ENCODE assay signal across 8 mouse cellular contexts in the genomic region with DNA sequence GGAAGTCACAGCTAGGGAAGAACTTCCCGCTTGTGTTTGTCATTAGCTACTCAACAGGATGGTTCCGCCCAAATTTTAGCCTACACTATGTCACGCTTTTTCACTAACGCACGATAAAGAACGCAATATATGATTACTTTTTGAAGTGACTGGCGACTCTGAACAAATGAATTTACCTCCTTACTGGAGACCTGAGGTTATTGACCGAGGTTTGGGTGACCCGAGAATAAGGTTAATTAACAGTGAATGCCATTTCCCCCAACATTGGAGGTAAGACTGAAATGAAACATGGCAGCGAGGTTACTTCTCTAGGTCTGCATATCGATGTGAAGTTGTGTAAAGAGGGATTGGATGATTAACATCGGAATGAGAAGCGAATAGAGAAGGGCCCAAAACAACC. TPM values are rescaled to one million over a fixed set of nuclear protein-coding genes. Genes with fewer than 3 reads are reported as not detected.
A peak's percentile ranks its signal among the peaks of the same experiment; 100 is the strongest.
DNase-seq lines count a peak whose midpoint lies in the region; ATAC-seq and TF ChIP-seq lines count a peak whose summit lies in the region.

No protein-coding gene starts in this region.

- no peak for TF ChIP-seq CTCF in testis, adult 2 months (IDR thresholded peaks at IDR 0.05; ENCODE audit: control insufficient read depth, insufficient read depth, insufficient replicate concordance, low read depth, low read length)
- TF ChIP-seq CTCF in lung, adult 2 months (IDR thresholded peaks at IDR 0.05; ENCODE audit: insufficient read depth, low read length), result no peak

- peaks cover 5% of the 10 kb centered on the region for H3K4me1 ChIP-seq in testis, adult 2 months (ENCODE audit: control insufficient read depth, insufficient read depth, low read length)
- H3K4me1 ChIP-seq in embryonic facial prominence, embryonic 15.5 days, result peaks cover 23% of the 10 kb centered on the region
- peaks cover 7% of the 10 kb centered on the region for H3K4me1 ChIP-seq in lung, adult 2 months (ENCODE audit: control insufficient read depth, insufficient read depth, low read length)

- no peak for DNase-seq in testis, postnatal 14 days (ENCODE audit: low spot score)
- DNase-seq in liver, result peak; percentile 10
- DNase-seq in yolk sac, embryonic 10.5 days (ENCODE audit: low spot score), result peak; percentile 19
- DNase-seq in cerebellum, postnatal 36 days, result no peak
- DNase-seq in lung, adult 2 months, result no peak
- no peak for DNase-seq in kidney, postnatal 10 days

- H3K27me3 ChIP-seq in testis, adult 2 months (ENCODE audit: control insufficient read depth, insufficient read depth, low read length), result no peaks in the 10 kb centered on the region
- H3K27me3 ChIP-seq in embryonic facial prominence, embryonic 15.5 days, result no peaks in the 10 kb centered on the region

- H3K9ac ChIP-seq in embryonic facial prominence, embryonic 15.5 days, result peak overlapping the region; percentile 37

- H3K27ac ChIP-seq in testis, adult 2 months (ENCODE audit: control insufficient read depth, insufficient read depth, low read depth, low read length), result peak overlapping the region; percentile 78; the same call in 1 of the 2 replicates
- no peak overlapping the region for H3K27ac ChIP-seq in embryonic facial prominence, embryonic 15.5 days (replicated peaks)

- 2% methylated on average over 13 of the region's 13 CpGs for WGBS in embryonic facial prominence, embryonic 15.5 days
- 2% methylated on average over 13 of the region's 13 CpGs for whole genome bisulfite sequencing in lung, adult 2 months

- peak overlapping the region; percentile 96 for H3K4me2 ChIP-seq in embryonic facial prominence, embryonic 15.5 days (replicated peaks)

- no peak for ATAC-seq in embryonic facial prominence, embryonic 15.5 days (ENCODE audit: insufficient number of reproducible peaks, low FRiP score, low TSS enrichment, low read depth)

- H3K36me3 ChIP-seq in testis, adult 2 months (ENCODE audit: control insufficient read depth, insufficient read depth, low read length), result no peaks in the 10 kb centered on the region; the same call in 1 of the 2 replicates
- no peaks in the 10 kb centered on the region for H3K36me3 ChIP-seq in embryonic facial prominence, embryonic 15.5 days

- H3K9me3 ChIP-seq in embryonic facial prominence, embryonic 15.5 days (replicated peaks), result no peaks in the 10 kb centered on the region

- no peak for TF ChIP-seq POLR2A in testis, adult 2 months (IDR thresholded peaks at IDR 0.05; ENCODE audit: control insufficient read depth, low read depth, low read length)
- no peak for TF ChIP-seq POLR2A in lung, adult 2 months (IDR thresholded peaks at IDR 0.05; ENCODE audit: borderline replicate concordance, extremely low read depth, low read depth, low read length)

- H3K4me3 ChIP-seq in testis, adult 2 months (ENCODE audit: control insufficient read depth, low read depth, low read length), result peak overlapping the region; percentile 91
- peak overlapping the region; percentile 91 for H3K4me3 ChIP-seq in embryonic facial prominence, embryonic 15.5 days (replicated peaks)
- H3K4me3 ChIP-seq in lung, adult 2 months (replicated peaks; ENCODE audit: extremely low read depth, low read depth, low read length), result no peak overlapping the region

RNA-seq across cellular contexts. Expression of gene Gen1, which starts 0.7 kb away (rescaled TPM):
- polyA plus RNA-seq in testis, adult 2 months (2012; rRNA removed), result 0.97 and 1.0 TPM in 2 replicates
- 5.8 and 6.4 TPM in 2 replicates for polyA plus RNA-seq in embryonic facial prominence, embryonic 15.5 days (2015; fragmentation: Nextera tagmentation; extraction: Ambion mirVana)
- 0.08 and 0.17 TPM in 2 replicates for polyA plus RNA-seq in lung, adult 2 months (2012; rRNA removed)

RNA-seq across cellular contexts. Expression of gene Smc6, which starts 0.8 kb away (rescaled TPM):
- polyA plus RNA-seq in testis, adult 2 months (2012; rRNA removed), result 38.1 and 41.3 TPM in 2 replicates
- 148 and 172 TPM in 2 replicates for polyA plus RNA-seq in embryonic facial prominence, embryonic 15.5 days (2015; fragmentation: Nextera tagmentation; extraction: Ambion mirVana)
- polyA plus RNA-seq in lung, adult 2 months (2012; rRNA removed), result 3.8 and 11.1 TPM in 2 replicates

RNA-seq across cellular contexts. Expression of gene Msgn1, which starts 56.1 kb away (rescaled TPM):
- not detected in 2 replicates for polyA plus RNA-seq in testis, adult 2 months (2012; rRNA removed)
- polyA plus RNA-seq in embryonic facial prominence, embryonic 15.5 days (2015; fragmentation: Nextera tagmentation; extraction: Ambion mirVana), result not detected in 2 replicates
- polyA plus RNA-seq in lung, adult 2 months (2012; rRNA removed), result not detected in 2 replicates

Comparison
In these comparisons a context has a peak if more than half of its experiments do, and no peak if none do; other contexts are left out.
1. DNase-seq: peak in liver (single experiment) and yolk sac, embryonic 10.5 days (single experiment); none in testis, postnatal 14 days (single experiment), cerebellum, postnatal 36 days (0 of 2), lung, adult 2 months (single experiment) and kidney, postnatal 10 days (single experiment).